Mouse (Mus musculus): ENCODE results near the gene Klra6. TPM values are rescaled to one million over a fixed set of nuclear protein-coding genes. Genes with fewer than 3 reads are reported as not detected.
"Not testable (repeated sequence)": the region's sequence is repeated elsewhere in the genome, so short reads cannot be mapped to it uniquely, and the experiment has no call there.

The Klra6 gene
- polyA plus RNA-seq (2012; fragmentation: generic; extraction: Trizol), result not detected
- long read RNA-seq, experiment 1, result 0 reads
- long read RNA-seq, experiment 2, result 0 reads

GRCm38 (mm10) chr6:130026854-130027253 is at the start of gene Klra6:
Gene Klra6 (minus strand): TSS chr6:130026954.
- no peaks in the 10 kb centered on the region for H3K79me3 ChIP-seq (ENCODE audit: low read depth)
- TF ChIP-seq CEBPB (IDR thresholded peaks at IDR 0.05; ENCODE audit: low read depth) (no peak), MAX (IDR thresholded peaks at IDR 0.05) (no peak), USF1 (IDR thresholded peaks at IDR 0.05; ENCODE audit: low read depth) (no peak), MYOD1 (IDR thresholded peaks at IDR 0.05; ENCODE audit: control insufficient read depth, insufficient read length, low read depth) (no peak), MYOG (IDR thresholded peaks at IDR 0.05; ENCODE audit: control insufficient read depth, extremely low read depth, insufficient read length) (no peak), CTCF (IDR thresholded peaks at IDR 0.05; ENCODE audit: control insufficient read depth, insufficient read depth, insufficient read length) (no peak)
- H3ac ChIP-seq (ENCODE audit: control insufficient read depth, insufficient read length, low read depth), result no peak within 1 kb of the TSS
- H3K79me2 ChIP-seq (ENCODE audit: control insufficient read depth, insufficient read depth), result no peaks in the 10 kb centered on the region
- H3K36me3 ChIP-seq (ENCODE audit: control insufficient read depth, insufficient read depth), result no peaks in the 10 kb centered on the region
- H3K27me3 ChIP-seq (ENCODE audit: control insufficient read depth, insufficient read depth, insufficient read length), result no peaks in the 10 kb centered on the region
- no peak within 1 kb of the TSS for H3K4me3 ChIP-seq (ENCODE audit: insufficient read depth, poor library complexity, severe bottlenecking)

GRCm38 (mm10) chr6:130067171-130067570 is 40.4 kb upstream of the Klra6 start, which contains the start of gene Klra4:
Gene Klra4 (minus strand): TSS chr6:130067271.
- not testable (repeated sequence) for H3K36me3 ChIP-seq (ENCODE audit: control insufficient read depth, insufficient read depth); H3ac ChIP-seq (ENCODE audit: control insufficient read depth, insufficient read length, low read depth)

GRCm38 (mm10) chr6:130065196-130065595 is 38.4 kb upstream of the Klra6 start:
- Histone ChIP-seq H3K27me3 (ENCODE audit: control insufficient read depth, insufficient read depth, insufficient read length) (no peaks in the 10 kb centered on the region), H3ac (ENCODE audit: control insufficient read depth, insufficient read length, low read depth) (no peak overlapping the region), H3K36me3 (ENCODE audit: control insufficient read depth, insufficient read depth) (no peaks in the 10 kb centered on the region), H3K79me3 (ENCODE audit: low read depth) (no peaks in the 10 kb centered on the region), H3K4me3 (ENCODE audit: insufficient read depth, poor library complexity, severe bottlenecking) (no peak overlapping the region), H3K79me2 (ENCODE audit: control insufficient read depth, insufficient read depth) (no peaks in the 10 kb centered on the region)
- TF ChIP-seq FOSL1 (IDR thresholded peaks at IDR 0.05; ENCODE audit: insufficient read depth, low read length, poor library complexity, severe bottlenecking) (no peak), CEBPB (IDR thresholded peaks at IDR 0.05; ENCODE audit: low read depth) (no peak), MYOD1 (IDR thresholded peaks at IDR 0.05; ENCODE audit: control insufficient read depth, insufficient read length, low read depth) (no peak), USF1 (IDR thresholded peaks at IDR 0.05; ENCODE audit: low read depth) (no peak), MAX (IDR thresholded peaks at IDR 0.05) (no peak), CTCF (IDR thresholded peaks at IDR 0.05; ENCODE audit: control insufficient read depth, insufficient read depth, insufficient read length) (no peak), MYOG (IDR thresholded peaks at IDR 0.05; ENCODE audit: control insufficient read depth, extremely low read depth, insufficient read length) (no peak)

More at GRCm38 (mm10) chr6:130067171-130067570, 40.4 kb upstream of the Klra6 start, which contains the start of gene Klra4:
- H3K27me3 ChIP-seq (ENCODE audit: control insufficient read depth, insufficient read depth, insufficient read length); H3K79me3 ChIP-seq (ENCODE audit: low read depth); H3K79me2 ChIP-seq (ENCODE audit: control insufficient read depth, insufficient read depth); H3K4me3 ChIP-seq (ENCODE audit: insufficient read depth, poor library complexity, severe bottlenecking): not testable (repeated sequence)

GRCm38 (mm10) chr6:130035146-130035545 is 8.4 kb upstream of the Klra6 start:
- H3K79me3 ChIP-seq (ENCODE audit: low read depth); H3K36me3 ChIP-seq (ENCODE audit: control insufficient read depth, insufficient read depth); H3K79me2 ChIP-seq (ENCODE audit: control insufficient read depth, insufficient read depth); H3K4me3 ChIP-seq (ENCODE audit: insufficient read depth, poor library complexity, severe bottlenecking); H3ac ChIP-seq (ENCODE audit: control insufficient read depth, insufficient read length, low read depth); H3K27me3 ChIP-seq (ENCODE audit: control insufficient read depth, insufficient read depth, insufficient read length): not testable (repeated sequence)

GRCm38 (mm10) chr6:130031493-130032089 is 4.8 kb upstream of the Klra6 start:
- not testable (repeated sequence) for H3ac ChIP-seq (ENCODE audit: control insufficient read depth, insufficient read length, low read depth); H3K79me2 ChIP-seq (ENCODE audit: control insufficient read depth, insufficient read depth); H3K79me3 ChIP-seq (ENCODE audit: low read depth); H3K4me3 ChIP-seq (ENCODE audit: insufficient read depth, poor library complexity, severe bottlenecking); H3K36me3 ChIP-seq (ENCODE audit: control insufficient read depth, insufficient read depth); H3K27me3 ChIP-seq (ENCODE audit: control insufficient read depth, insufficient read depth, insufficient read length)

Other genes starting within 250 kb of the Klra6 start
- gene Gm156, start 242.7 kb downstream of the Klra6 start, polyA plus RNA-seq (2012; fragmentation: generic; extraction: Trizol), result not detected
- gene Gm17631, start 164.3 kb downstream of the Klra6 start, polyA plus RNA-seq (2012; fragmentation: generic; extraction: Trizol), result not detected
- gene Klra17, start 150.3 kb downstream of the Klra6 start, polyA plus RNA-seq (2012; fragmentation: generic; extraction: Trizol), result 0.02 TPM
- gene Klra5, start 109.3 kb downstream of the Klra6 start, polyA plus RNA-seq (2012; fragmentation: generic; extraction: Trizol), result not detected
- gene Klra4, start 40.3 kb upstream of the Klra6 start, polyA plus RNA-seq (2012; fragmentation: generic; extraction: Trizol), result not detected
- not detected for gene Klra8, start 102.9 kb upstream of the Klra6 start, polyA plus RNA-seq (2012; fragmentation: generic; extraction: Trizol)
- gene Klra9, start 166.2 kb upstream of the Klra6 start, polyA plus RNA-seq (2012; fragmentation: generic; extraction: Trizol), result not detected
- gene Klra7, start 206.4 kb upstream of the Klra6 start, polyA plus RNA-seq (2012; fragmentation: generic; extraction: Trizol), result not detected